Mouse (Mus musculus) hindbrain, postnatal 0 days (tissue): Measurements from ENCODE around the gene Abca8b. TPM values are rescaled to one million over a fixed set of nuclear protein-coding genes. Genes with fewer than 3 reads are reported as not detected.

Source experiments
- ATAC-seq: fragments of 200-750 bp; cut with Nextera tagmentation; 2 replicates; pipeline ENCODE4 v1.8.0; 2017; ENCODE audit warnings: mild to moderate bottlenecking, moderate TSS enrichment, moderate library complexity
- DNase-seq: peaks from one replicate; pipeline ENCODE4 v3.0.0-alpha.2; 2015; ENCODE audit warnings: low spot score
- H3K27ac ChIP-seq: fragments of 300-500 bp; sonication (generic); 2 replicates; pipeline ENCODE4 v1.5.1; 2014; ENCODE audit warnings: mild to moderate bottlenecking
- H3K27me3 ChIP-seq: fragments of 300-500 bp; sonication (generic); 2 replicates; pipeline ENCODE4 v1.6.1; 2014; ENCODE audit warnings: low read length, mixed read lengths; ENCODE audit not compliant: insufficient read depth
- H3K36me3 ChIP-seq: fragments of 300-500 bp; sonication (generic); 2 replicates; pipeline ENCODE4 v1.6.1; 2014; ENCODE audit warnings: low read length, mixed read lengths; ENCODE audit not compliant: insufficient read depth
- H3K4me1 ChIP-seq: fragments of 300-500 bp; sonication (generic); 2 replicates; pipeline ENCODE4 v1.6.1; 2014; ENCODE audit warnings: antibody characterized with exemption, low read length, mixed read lengths; ENCODE audit not compliant: insufficient read depth
- H3K4me2 ChIP-seq: fragments of 300-500 bp; sonication (generic); 2 replicates; pipeline ENCODE4 v1.6.1; 2014; ENCODE audit warnings: low read depth, mild to moderate bottlenecking, low read length, moderate library complexity, mixed read lengths
- H3K4me3 ChIP-seq: fragments of 300-500 bp; sonication (generic); 2 replicates; pipeline ENCODE4 v1.5.1; 2014; ENCODE audit warnings: low read length
- H3K9ac ChIP-seq: fragments of 300-500 bp; sonication (generic); replicated peaks from 2 replicates; pipeline ENCODE4 v1.6.1; 2014; ENCODE audit warnings: mild to moderate bottlenecking, low read length, moderate library complexity, mixed read lengths
- H3K9me3 ChIP-seq: fragments of 300-500 bp; sonication (generic); 2 replicates; pipeline ENCODE4 v1.6.1; 2016; ENCODE audit warnings: low read length, mixed read lengths
- CTCF ChIP-seq: IDR thresholded peaks from 2 replicates; pipeline ENCODE4 v1.5.1; 2016; ENCODE audit warnings: antibody characterized with exemption, control low read depth, low read depth
- WGBS: fragments of 180-500 bp; shearing (Covaris S2); extraction: QIAGEN DNeasy Blood & Tissue Kit; methylation state at CpG from one replicate; pipeline ENCODE4 v1.1.7; 2014; 5-methylcytosine and 5-hydroxymethylcytosine counted together
- polyA plus RNA-seq: library from polyadenylated mRNA; unstranded; fragments of >200 nt; fragmentation: Nextera tagmentation; extraction: Ambion mirVana; gene quantifications from 2 replicates; pipeline ENCODE4 v1.2.1, GENCODE M21; 2015
- total RNA-seq: library from RNA; depleted of rRNA; stranded (reverse); fragments of >200 nt; gene quantifications from 2 replicates; pipeline ENCODE4 v1.2.3, GENCODE M21; 2014; rRNA removed

Abca8b gene
- total RNA-seq (2.4 and 3.0 TPM in 2 replicates), polyA plus RNA-seq (1.0 and 1.2 TPM in 2 replicates)

DNA sequence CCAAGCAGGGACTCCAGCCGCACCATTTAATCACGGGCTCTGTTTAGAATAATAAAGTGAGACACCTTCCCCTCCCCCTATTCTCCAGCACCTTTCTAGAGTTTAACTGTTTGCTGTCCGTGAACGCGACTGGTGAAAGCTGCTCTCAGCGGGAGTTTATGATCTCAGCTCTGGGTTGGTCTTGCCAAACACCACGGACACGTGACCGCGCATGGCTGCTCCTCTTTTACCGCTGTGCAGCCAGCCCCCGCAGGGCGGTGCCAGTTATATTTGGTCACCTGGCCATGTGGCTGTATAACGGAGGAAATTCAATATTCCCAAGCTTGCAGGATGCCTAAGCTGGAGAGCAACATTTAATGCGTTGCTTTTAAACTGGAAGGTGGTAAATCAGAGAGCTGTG, at the start of gene Abca8b:
Gene Abca8b, minus strand, starts transcription at position 222 of the 400 bp plus-strand sequence.
- TF ChIP-seq CTCF = no peak
- H3K4me1 ChIP-seq = no peaks in the 10 kb centered on the region
- no peaks in the 10 kb centered on the region for H3K36me3 ChIP-seq
- H3K4me3 ChIP-seq = peak within 1 kb of the TSS; percentile 46
- under 1% methylated on average over 15 of the region's 15 CpGs for WGBS
- H3K9ac ChIP-seq = peak within 1 kb of the TSS; percentile 50
- peak within 1 kb of the TSS; percentile 64 for H3K4me2 ChIP-seq
- ATAC-seq = peak; percentile 96
- DNase-seq = peak; percentile 91
- H3K27me3 ChIP-seq = no peaks in the 10 kb centered on the region
- H3K27ac ChIP-seq = peak within 1 kb of the TSS; percentile 57
- H3K9me3 ChIP-seq = no peaks in the 10 kb centered on the region

DNA sequence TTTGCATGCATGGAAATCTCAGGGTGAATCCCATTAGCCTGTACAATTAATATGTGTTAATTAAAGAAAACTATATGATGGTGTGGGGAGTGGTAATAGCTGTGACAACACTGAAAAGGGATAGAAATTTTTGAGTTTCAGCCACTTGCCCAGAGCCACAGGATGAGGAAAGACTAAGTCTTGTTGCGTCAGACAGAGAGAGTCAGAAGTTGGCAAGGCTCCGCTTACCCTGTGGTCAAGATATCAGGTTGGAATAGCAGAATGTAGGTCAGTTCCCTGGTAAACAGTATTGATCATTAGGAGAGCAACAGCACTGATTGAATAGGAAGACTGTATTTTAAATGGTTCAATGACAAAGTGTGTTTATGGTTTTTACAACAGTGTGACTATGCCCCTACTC, 42.1 kb upstream of the Abca8b start:
- Histone ChIP-seq H3K4me2 (no peak overlapping the region), H3K9ac (no peak overlapping the region), H3K27ac (no peak overlapping the region), H3K36me3 (no peaks in the 10 kb centered on the region), H3K4me3 (no peak overlapping the region), H3K9me3 (no peaks in the 10 kb centered on the region), H3K27me3 (no peaks in the 10 kb centered on the region), H3K4me1 (no peaks in the 10 kb centered on the region)
- DNase-seq (no peak), ATAC-seq (no peak)
- no peak for TF ChIP-seq CTCF
- WGBS = 87% methylated on average over 2 of the region's 2 CpGs

DNA sequence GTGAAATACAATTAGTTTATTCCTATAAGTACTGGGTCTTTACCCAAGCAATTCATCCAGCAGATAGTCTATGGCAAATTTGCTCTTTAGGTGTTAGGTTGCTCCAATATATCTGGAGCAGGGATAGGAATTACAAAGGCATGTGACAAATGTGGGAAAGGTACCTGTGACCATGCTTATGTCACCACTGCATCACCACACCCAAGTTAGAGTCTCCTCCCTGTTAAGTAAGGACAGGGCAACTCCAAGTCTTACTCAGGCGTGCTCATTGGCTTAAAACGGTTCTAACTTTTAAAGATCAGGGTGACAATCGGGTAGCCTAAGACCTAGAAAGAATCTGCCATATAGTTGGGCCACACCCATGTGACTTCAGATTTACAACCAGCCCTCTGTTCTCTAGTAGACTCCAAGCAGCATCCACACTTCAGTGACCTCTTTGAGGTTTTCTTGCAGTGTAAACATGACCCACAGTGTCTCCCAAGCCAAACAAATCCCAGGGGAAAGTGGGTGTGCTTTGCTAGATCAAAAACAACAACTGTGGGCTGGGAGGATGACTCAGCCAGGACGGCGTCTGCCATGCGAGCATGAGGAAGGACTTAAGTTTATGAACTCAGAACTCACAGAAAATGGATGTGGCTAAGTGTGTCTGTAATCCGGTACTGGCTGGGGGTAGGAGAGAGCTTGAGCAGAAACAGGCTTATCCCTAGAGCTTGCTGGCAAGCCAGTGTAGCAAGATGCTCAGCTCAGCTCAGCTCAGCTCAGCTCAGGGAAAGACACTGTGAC, 33.5 kb upstream of the Abca8b start:
- ATAC-seq (no peak), DNase-seq (no peak)
- no peaks in the 10 kb centered on the region for H3K4me1 ChIP-seq
- H3K9ac ChIP-seq = no peak overlapping the region
- H3K9me3 ChIP-seq = no peaks in the 10 kb centered on the region
- no peaks in the 10 kb centered on the region for H3K36me3 ChIP-seq
- H3K27me3 ChIP-seq = no peaks in the 10 kb centered on the region
- H3K4me2 ChIP-seq = no peak overlapping the region
- no peak overlapping the region for H3K4me3 ChIP-seq
- no peak for TF ChIP-seq CTCF
- H3K27ac ChIP-seq = no peak overlapping the region
- WGBS = 80% methylated on average over 7 of the region's 7 CpGs

DNA sequence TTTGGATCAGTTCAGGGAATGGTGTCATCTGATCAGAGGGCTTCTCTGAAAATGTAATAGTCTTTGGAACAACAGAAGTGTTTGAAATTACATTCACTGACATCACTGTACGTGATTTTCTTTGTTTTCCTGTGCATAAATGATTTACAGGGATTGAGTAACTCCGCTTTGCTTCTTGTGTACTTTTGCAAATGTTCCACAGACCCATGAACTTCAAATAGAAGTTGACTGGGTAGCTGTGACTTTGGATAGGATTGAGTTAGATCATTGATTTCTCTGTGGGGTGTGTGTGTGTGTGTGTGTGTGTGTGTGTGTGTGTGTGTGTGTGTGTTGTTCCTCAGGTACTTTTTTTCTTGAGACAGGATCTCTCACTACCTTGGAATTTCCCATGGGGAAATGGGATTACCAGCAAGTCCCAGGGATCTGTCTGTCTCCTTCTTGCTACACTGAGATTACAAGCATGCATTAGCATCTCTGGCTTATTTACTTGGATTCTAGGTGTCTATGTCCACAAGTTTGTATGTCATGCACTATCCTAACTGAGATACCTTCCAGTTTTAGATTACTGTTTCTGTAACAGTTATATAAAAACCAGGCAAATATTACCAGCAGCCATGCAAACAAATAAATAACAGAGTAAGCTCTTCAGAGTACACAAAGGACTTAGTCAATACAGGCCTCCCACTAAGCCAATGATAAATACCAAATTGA, 15.3 kb upstream of the Abca8b start:
- DNase-seq (no peak), ATAC-seq (no peak)
- WGBS = 85% methylated on average over 2 of the region's 2 CpGs
- no peak overlapping the region for H3K9ac ChIP-seq
- no peak overlapping the region for H3K27ac ChIP-seq
- no peaks in the 10 kb centered on the region for H3K27me3 ChIP-seq
- H3K4me3 ChIP-seq = no peak overlapping the region
- no peaks in the 10 kb centered on the region for H3K36me3 ChIP-seq
- no peaks in the 10 kb centered on the region for H3K9me3 ChIP-seq
- no peaks in the 10 kb centered on the region for H3K4me1 ChIP-seq
- TF ChIP-seq CTCF = no peak
- no peak overlapping the region for H3K4me2 ChIP-seq

DNA sequence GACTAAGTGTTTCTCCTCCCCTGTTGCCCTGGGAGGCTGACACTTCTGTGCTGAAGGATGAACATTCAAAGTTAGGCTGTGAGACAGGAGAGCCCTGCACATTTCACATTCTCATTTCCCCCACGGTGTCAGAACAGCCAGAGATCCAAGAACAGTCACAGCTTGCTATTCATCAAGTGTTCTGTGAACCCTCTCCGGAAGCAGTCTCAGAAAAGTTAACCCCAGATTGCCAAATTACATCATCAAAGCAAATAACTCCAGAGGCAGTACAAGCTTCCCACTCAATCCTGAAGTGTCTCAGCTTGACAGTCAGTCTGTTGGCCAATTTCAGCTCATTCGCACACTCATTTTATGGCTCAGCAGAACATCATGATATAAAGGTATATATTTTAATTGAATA, 632 bp downstream of the Abca8b start:
- TF ChIP-seq CTCF = no peak
- 6% methylated on average over 3 of the region's 3 CpGs for WGBS
- H3K4me1 ChIP-seq = no peaks in the 10 kb centered on the region
- H3K4me3 ChIP-seq = peak overlapping the region; percentile 46
- H3K9ac ChIP-seq = peak overlapping the region; percentile 50
- peak overlapping the region; percentile 57; the same call in 1 of the 2 replicates for H3K27ac ChIP-seq
- DNase-seq = peak; percentile 59
- no peaks in the 10 kb centered on the region for H3K36me3 ChIP-seq
- H3K9me3 ChIP-seq = no peaks in the 10 kb centered on the region
- H3K4me2 ChIP-seq = peak overlapping the region; percentile 64
- H3K27me3 ChIP-seq = no peaks in the 10 kb centered on the region
- no peak; the same call in 1 of the 2 replicates for ATAC-seq

DNA sequence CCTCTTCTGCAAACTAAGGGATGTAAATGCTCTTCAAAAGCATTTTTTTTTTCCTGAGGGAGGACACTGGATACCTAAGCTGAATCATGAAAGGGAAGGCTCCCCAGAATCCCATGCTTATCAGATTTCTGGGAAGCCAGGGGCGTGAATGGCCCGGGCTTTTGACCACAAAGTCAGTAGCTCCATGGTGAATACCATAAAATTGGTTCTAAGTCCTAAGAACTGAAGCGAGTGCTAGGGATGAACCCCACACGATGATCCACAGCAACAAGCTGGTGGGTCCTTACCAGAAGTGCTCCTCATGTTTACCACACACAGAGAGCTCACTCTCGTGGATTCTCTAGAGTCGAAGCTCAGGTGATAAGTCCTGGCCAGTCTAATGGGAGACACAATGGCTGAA, 1.6 kb downstream of the Abca8b start:
- no peak for ATAC-seq
- no peak for TF ChIP-seq CTCF
- Histone ChIP-seq H3K4me3 (no peak overlapping the region), H3K4me2 (peak overlapping the region; percentile 64), H3K4me1 (no peaks in the 10 kb centered on the region), H3K27me3 (no peaks in the 10 kb centered on the region), H3K27ac (no peak overlapping the region), H3K9me3 (no peaks in the 10 kb centered on the region), H3K9ac (no peak overlapping the region), H3K36me3 (no peaks in the 10 kb centered on the region)
- WGBS = 71% methylated on average over 6 of the region's 6 CpGs
- no peak for DNase-seq
